Mouse (Mus musculus) CH12.LX (cell line): ENCODE data around the gene Mctp1. TPM values are rescaled to one million over a fixed set of nuclear protein-coding genes. Genes with fewer than 3 reads are reported as not detected.

Source experiments
- DNase-seq: peaks from one replicate; pipeline ENCODE4 v3.0.0-alpha.2; 2013; ENCODE audit errors: extremely low read depth
- H3K27ac ChIP-seq: 2 replicates; pipeline ENCODE4 v1.5.1; 2012; ENCODE audit warnings: low read depth, mild to moderate bottlenecking, control low read depth, moderate library complexity; ENCODE audit not compliant: insufficient read depth
- H3K27me3 ChIP-seq: replicated peaks from 2 replicates; pipeline ENCODE3; 2012; ENCODE audit warnings: inconsistent platforms
- H3K36me3 ChIP-seq, 2 experiments: replicated peaks in 1 of 2; 2 replicates each; pipeline versions ENCODE3 to v1.6.1; 2012; ENCODE audit warnings: inconsistent platforms in 1 of 2, low read length in 1 of 2, mild to moderate bottlenecking in 1 of 2, mixed read lengths in 1 of 2, moderate library complexity in 1 of 2; ENCODE audit not compliant: control insufficient read depth in 1 of 2, insufficient read depth in 1 of 2
- H3K4me1 ChIP-seq, 2 experiments: 2 replicates each; pipeline ENCODE4 v1.6.1; 2012; ENCODE audit warnings: inconsistent platforms in 1 of 2, moderate library complexity in 1 of 2; ENCODE audit not compliant: insufficient read depth in 2 of 2, control insufficient read depth in 1 of 2
- H3K4me2 ChIP-seq: 2 replicates; pipeline ENCODE4 v1.6.1; 2012; ENCODE audit warnings: low read depth, mild to moderate bottlenecking, control low read depth; ENCODE audit not compliant: poor library complexity, insufficient read depth, severe bottlenecking
- H3K4me3 ChIP-seq, 3 experiments: fragments of 150-350 bp in 1 of 3; sonication (generic) in 1 of 3; replicated peaks in 1 of 3; 2 replicates each; pipeline versions ENCODE3 to v1.5.1; 2011 to 2012; ENCODE audit warnings: low read depth in 2 of 3, low read length in 2 of 3, mild to moderate bottlenecking in 2 of 3, moderate library complexity in 2 of 3, control low read depth in 1 of 3, improper control_type of control experiment in 1 of 3, inconsistent platforms in 1 of 3, mixed read lengths in 1 of 3; ENCODE audit not compliant: poor library complexity in 1 of 3
- H3K79me2 ChIP-seq: replicated peaks from 2 replicates; pipeline ENCODE4 v1.6.1; 2012; ENCODE audit warnings: mild to moderate bottlenecking, moderate library complexity; ENCODE audit not compliant: control insufficient read depth, poor library complexity, insufficient read depth, severe bottlenecking; ENCODE audit errors: extremely low read depth
- H3K9ac ChIP-seq: 2 replicates; pipeline ENCODE4 v1.6.1; 2012; ENCODE audit warnings: low read depth, mild to moderate bottlenecking, control low read depth, moderate library complexity; ENCODE audit not compliant: insufficient read depth
- H3K9me3 ChIP-seq: replicated peaks from 2 replicates; pipeline ENCODE3; 2012; ENCODE audit warnings: low read length, inconsistent platforms, mixed read lengths
- CTCF ChIP-seq, 2 experiments: IDR thresholded peaks in 1 of 2; conservative IDR thresholded peaks in 1 of 2; 2 replicates each; pipeline ENCODE4 v1.5.1; 2011 to 2012; ENCODE audit warnings: low read depth in 2 of 2, low read length in 2 of 2, improper control_type of control experiment in 1 of 2, inconsistent platforms in 1 of 2, mild to moderate bottlenecking in 1 of 2, moderate library complexity in 1 of 2
- ELF1 ChIP-seq: IDR thresholded peaks from 2 replicates; pipeline ENCODE4 v1.6.1; 2014; ENCODE audit warnings: low read depth, mild to moderate bottlenecking, inconsistent platforms, low read length, improper control_type of control experiment
- ETS1 ChIP-seq: conservative IDR thresholded peaks from 2 replicates; pipeline ENCODE4 v1.6.1; 2012; ENCODE audit warnings: low read depth, mild to moderate bottlenecking, inconsistent platforms, low read length, improper control_type of control experiment, moderate library complexity
- IRF4 ChIP-seq: IDR thresholded peaks from 2 replicates; pipeline ENCODE4 v1.6.1; 2014; ENCODE audit warnings: low read depth, mild to moderate bottlenecking, inconsistent platforms, low read length, improper control_type of control experiment
- KAT2A ChIP-seq: IDR thresholded peaks from 2 replicates; pipeline ENCODE4 v1.6.1; 2012; ENCODE audit warnings: low read length, improper control_type of control experiment, inconsistent platforms; ENCODE audit not compliant: insufficient replicate concordance
- MAFK ChIP-seq: IDR thresholded peaks from 2 replicates; pipeline ENCODE4 v1.6.1; 2011; ENCODE audit warnings: low read length, improper control_type of control experiment; ENCODE audit not compliant: insufficient replicate concordance
- MAX ChIP-seq: IDR thresholded peaks from 2 replicates; pipeline ENCODE4 v1.6.1; 2011; ENCODE audit warnings: low read length, improper control_type of control experiment
- MAZ ChIP-seq: IDR thresholded peaks from 2 replicates; pipeline ENCODE4 v1.6.1; 2012; ENCODE audit warnings: low read depth, mild to moderate bottlenecking, inconsistent platforms, low read length, improper control_type of control experiment, moderate library complexity
- MYC ChIP-seq: IDR thresholded peaks from 2 replicates; pipeline ENCODE4 v1.6.1; 2011; ENCODE audit warnings: low read depth, mild to moderate bottlenecking, improper control_type of control experiment, low read length
- PAX5 ChIP-seq: IDR thresholded peaks from 2 replicates; pipeline ENCODE4 v1.6.1; 2012; ENCODE audit warnings: low read length, inconsistent platforms, mixed read lengths
- POLR2A ChIP-seq: IDR thresholded peaks from 2 replicates; pipeline ENCODE4 v1.6.1; 2011; ENCODE audit warnings: low read depth, mild to moderate bottlenecking, improper control_type of control experiment, low read length
- RAD21 ChIP-seq: IDR thresholded peaks from 2 replicates; pipeline ENCODE4 v1.6.1; 2011; ENCODE audit warnings: low read depth, mild to moderate bottlenecking, low read length, improper control_type of control experiment, moderate library complexity
- TBP ChIP-seq: conservative IDR thresholded peaks from 2 replicates; pipeline ENCODE4 v1.6.1; 2011; ENCODE audit warnings: low read depth, low read length, improper control_type of control experiment
- TCF12 ChIP-seq: IDR thresholded peaks from 2 replicates; pipeline ENCODE4 v1.6.1; 2014; ENCODE audit warnings: low read depth, mild to moderate bottlenecking, inconsistent platforms, low read length, improper control_type of control experiment
- UBTF ChIP-seq: IDR thresholded peaks from 2 replicates; pipeline ENCODE4 v1.6.1; 2012; ENCODE audit warnings: low read depth, mild to moderate bottlenecking, inconsistent platforms, low read length, improper control_type of control experiment, moderate library complexity
- USF1 ChIP-seq: IDR thresholded peaks from 2 replicates; pipeline ENCODE4 v1.6.1; 2014; ENCODE audit warnings: low read depth, mild to moderate bottlenecking, inconsistent platforms, low read length, improper control_type of control experiment
- USF2 ChIP-seq: conservative IDR thresholded peaks from 2 replicates; pipeline ENCODE4 v1.6.1; 2011; ENCODE audit warnings: low read depth, low read length, improper control_type of control experiment
- ZKSCAN1 ChIP-seq: IDR thresholded peaks from 2 replicates; pipeline ENCODE4 v1.6.1; 2012; ENCODE audit warnings: low read depth, inconsistent platforms, low read length, improper control_type of control experiment, borderline replicate concordance
- ZNF384 ChIP-seq: IDR thresholded peaks from 2 replicates; pipeline ENCODE4 v1.6.1; 2012; ENCODE audit warnings: low read depth, low read length, improper control_type of control experiment, inconsistent platforms
- dilution Hi-C: fragments of 300-500 bp; cut with MboI; formaldehyde crosslinking; loops from 2 replicates; pipeline ENCODE4 v1.14.3; 2020; ENCODE audit warnings: low sequenced_read_pairs; ENCODE audit not compliant: extremely low pct_unique_long_range_greater_than_20kb, extremely low pct_ligation_motif_present
- in situ Hi-C: fragments of 300-500 bp; cut with MboI; formaldehyde crosslinking; loops from 3 replicates; pipeline ENCODE4 v1.14.3; 2019; ENCODE audit warnings: low sequenced_read_pairs, low pct_ligation_motif_present, low pct_unique_long_range_greater_than_20kb, mixed read lengths
- polyA plus RNA-seq: library from polyadenylated mRNA; unstranded; fragments of >175 nt; gene quantifications from 2 replicates; pipeline ENCODE4 v1.2.1, GENCODE M21; 2012; ENCODE audit warnings: low read depth; ENCODE audit not compliant: insufficient read length
- total RNA-seq, 2 experiments: library from RNA; depleted of rRNA; stranded (reverse); fragments of 300-350 nt in 1 of 2; fragments of >200 nt in 1 of 2; gene quantifications; 2 replicates each; pipeline ENCODE4 v1.2.3; 2012 to 2014

Mctp1 gene
- total and polyA plus RNA-seq, 3 experiments = 3.0 to 5.3 (median 3.7) TPM

DNA sequence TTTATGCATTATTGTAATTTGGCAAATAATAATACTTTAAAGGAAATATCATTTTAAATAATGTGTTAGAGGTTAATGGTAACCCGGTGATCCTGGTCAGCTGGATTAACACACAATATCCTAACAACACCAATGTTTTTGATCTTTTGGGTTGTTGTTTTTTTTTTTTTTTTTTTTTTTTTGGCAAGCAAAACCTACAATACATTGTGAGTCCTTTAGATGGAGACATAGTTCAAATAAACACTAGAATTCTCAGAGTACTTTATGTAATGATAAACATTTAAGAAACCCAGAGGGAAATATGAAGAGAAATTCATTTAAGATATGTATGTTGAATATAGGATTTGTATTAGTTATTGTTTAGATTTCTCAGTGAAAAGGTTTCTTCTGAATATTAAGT lies 534.0 kb downstream of the Mctp1 start:
- Histone ChIP-seq H3K9ac (no peak overlapping the region), H3K79me2 (no peaks in the 10 kb centered on the region), H3K27me3 (no peaks in the 10 kb centered on the region), H3K9me3 (no peaks in the 10 kb centered on the region), H3K4me1 (no peaks in the 10 kb centered on the region), H3K36me3 (no peaks in the 10 kb centered on the region), H3K27ac (no peak overlapping the region), H3K4me3 (no peak overlapping the region), H3K4me2 (no peak overlapping the region)
- dilution Hi-C loops (no loop called here), in situ Hi-C loops (no loop called here)
- no peak for DNase-seq
- peak; percentile 14 for TF ChIP-seq RAD21
- TF ChIP-seq ETS1 = no peak
- no peak for TF ChIP-seq TBP
- no peak for TF ChIP-seq ELF1
- TF ChIP-seq CTCF (conservative IDR thresholded peaks at IDR 0.05 in 1 of 2, IDR thresholded peaks at IDR 0.05 in 1 of 2; ENCODE audit: low read depth in 2 of 2, low read length in 2 of 2) = 0 out of 4 replicates have a peak, but pooled peaks of 1 of the 2 experiments have one; percentile 10
- peak; percentile 84 for TF ChIP-seq ZNF384
- TF ChIP-seq MYC = no peak

- TF ChIP-seq MAZ (no peak), MAX (no peak)
- Histone ChIP-seq H3K79me2 (no peaks in the 10 kb centered on the region), H3K4me3 (no peak overlapping the region), H3K4me1 (no peaks in the 10 kb centered on the region), H3K4me2 (no peak overlapping the region), H3K27ac (no peak overlapping the region), H3K9me3 (no peaks in the 10 kb centered on the region), H3K36me3 (no peaks in the 10 kb centered on the region), H3K27me3 (no peaks in the 10 kb centered on the region), H3K9ac (no peak overlapping the region)
- dilution Hi-C loops (no loop called here), in situ Hi-C loops (no loop called here)
- no peak for DNase-seq
These were observed 542.5 kb downstream of the Mctp1 start for GRCm38 (mm10) chr13:76926851-76927250.

GRCm38 (mm10) chr13:76927875-76928440 lies 543.6 kb downstream of the Mctp1 start:
- H3K9me3 ChIP-seq = no peaks in the 10 kb centered on the region
- H3K4me1 ChIP-seq = no peaks in the 10 kb centered on the region
- TF ChIP-seq USF2 = no peak
- no peak for TF ChIP-seq MAX
- TF ChIP-seq RAD21 = no peak
- no peak for TF ChIP-seq PAX5
- no peak for TF ChIP-seq IRF4
- TF ChIP-seq POLR2A = no peak
- TF ChIP-seq TCF12 = no peak
- no peak for TF ChIP-seq MYC
- TF ChIP-seq MAFK = no peak
- no peak for TF ChIP-seq USF1
- no peak for TF ChIP-seq UBTF
- no peak for TF ChIP-seq ZKSCAN1
- no peak for TF ChIP-seq KAT2A
- TF ChIP-seq, all 38 proteins: peak for 0
- H3K27me3 ChIP-seq = no peaks in the 10 kb centered on the region
- no peak for DNase-seq
- no peak overlapping the region for H3K9ac ChIP-seq
- H3K27ac ChIP-seq = no peak overlapping the region
- H3K4me3 ChIP-seq = no peak overlapping the region
- no peaks in the 10 kb centered on the region for H3K79me2 ChIP-seq
- no peaks in the 10 kb centered on the region for H3K36me3 ChIP-seq
- no peak overlapping the region for H3K4me2 ChIP-seq
- in situ Hi-C loops (no loop called here), dilution Hi-C loops (no loop called here)
